Mouse (Mus musculus) skeletal muscle tissue, adult 2 months (tissue): ENCODE measurements around the gene Gm30302.
"Not testable (repeated sequence)": the region's sequence is repeated elsewhere in the genome, so short reads cannot be mapped to it uniquely, and the experiment has no call there.

Experiments
- DNase-seq: peaks from one replicate; pipeline ENCODE4 v3.0.0-alpha.2; 2012; ENCODE audit warnings: low read depth, low spot score

The Gm30302 gene

DNA sequence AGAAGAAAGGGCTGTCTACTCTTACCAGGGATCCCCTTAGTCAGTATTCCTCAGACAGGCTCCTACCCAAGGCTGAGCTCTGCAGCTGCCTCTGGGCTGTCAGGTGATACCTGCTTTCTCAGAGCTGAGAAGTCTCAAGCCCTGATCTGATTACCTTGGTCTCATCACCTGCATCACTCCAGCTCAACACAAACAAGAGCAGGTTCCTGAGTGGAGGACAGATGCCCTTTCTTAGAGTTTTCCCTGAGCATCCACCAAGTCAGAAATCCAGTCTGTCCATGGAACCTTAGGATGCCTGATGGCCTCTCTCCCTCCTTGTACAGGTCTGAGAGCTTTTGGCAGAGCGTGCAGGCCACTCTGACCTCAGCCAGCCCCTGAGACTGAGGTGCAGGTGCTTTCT is at the start of gene Gm30302:
Gene Gm30302, minus strand, starts transcription at position 101 of the 400 bp plus-strand sequence.
- no peak for DNase-seq

DNA sequence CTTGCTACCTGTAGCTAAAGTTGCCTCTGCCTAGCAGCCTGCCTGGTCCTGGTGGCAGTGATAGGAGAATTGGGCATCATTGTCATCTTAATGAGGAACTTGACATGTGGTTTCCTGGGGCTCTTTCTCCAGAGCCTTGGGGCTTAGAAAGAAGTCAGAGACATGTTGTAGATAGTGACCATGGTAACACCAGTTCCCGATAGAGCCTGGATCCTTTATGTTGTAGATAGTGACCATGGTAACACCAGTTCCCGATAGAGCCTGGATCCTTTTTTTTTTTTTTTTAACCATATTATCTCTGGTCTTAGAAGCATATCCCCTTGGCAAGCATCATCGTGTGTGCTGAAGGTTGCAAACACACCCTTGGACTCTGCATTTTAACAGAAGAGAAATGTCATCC is 48.0 kb upstream of the Gm30302 start:
- no peak for DNase-seq

- DNase-seq, result no peak
Measured at GRCm38 (mm10) chr13:49846141-49846540, 47.3 kb upstream of the Gm30302 start.

GRCm38 (mm10) chr13:49845663-49846062 is 46.9 kb upstream of the Gm30302 start:
- DNase-seq, result no peak

DNA sequence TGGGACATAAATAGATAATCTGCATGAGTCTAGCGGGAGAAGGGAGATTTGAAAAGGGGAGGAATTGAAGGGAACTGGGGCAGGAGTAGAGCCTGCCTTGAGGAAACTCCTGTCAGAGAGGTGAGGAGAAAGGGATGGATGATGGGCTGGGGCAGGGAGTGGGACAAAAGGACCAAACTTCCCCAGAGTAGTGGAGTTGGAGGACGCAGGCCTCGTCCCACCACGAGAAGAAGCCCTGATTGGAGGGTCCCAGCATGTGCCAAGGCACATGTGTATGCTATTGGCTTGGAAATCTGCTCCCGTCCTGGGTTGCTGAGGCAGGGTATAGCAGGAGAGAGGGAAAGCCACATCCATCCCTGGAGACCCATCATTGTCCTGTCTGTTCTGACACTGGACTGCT is 45.3 kb upstream of the Gm30302 start:
- DNase-seq, result no peak

- DNase-seq, result no peak
Measured at GRCm38 (mm10) chr13:49841186-49841585, 42.4 kb upstream of the Gm30302 start.

GRCm38 (mm10) chr13:49830355-49830754 is 31.6 kb upstream of the Gm30302 start:
- DNase-seq, result no peak

DNA sequence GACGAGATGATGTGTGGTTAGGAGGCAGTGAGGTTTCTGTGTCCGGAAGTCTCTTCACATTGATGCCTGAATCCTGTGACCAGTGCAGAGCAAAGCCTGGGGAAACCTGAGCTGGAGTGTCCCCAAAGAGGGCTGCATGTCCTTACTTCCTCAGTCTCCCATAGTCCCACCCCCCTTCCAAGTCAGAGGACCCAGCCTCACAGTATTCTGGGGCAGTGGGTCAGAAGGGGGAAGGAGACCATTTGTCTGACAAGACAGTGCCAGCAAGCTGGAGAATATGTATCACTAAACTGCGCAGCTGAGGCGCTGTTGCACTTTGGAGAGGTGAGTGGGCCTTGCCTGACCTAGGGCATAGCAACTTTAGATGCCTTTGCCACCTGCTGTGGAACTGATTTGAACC is 26.5 kb upstream of the Gm30302 start:
- no peak for DNase-seq

- no peak for DNase-seq
Measured at GRCm38 (mm10) chr13:49814958-49815357, 16.2 kb upstream of the Gm30302 start.

DNA sequence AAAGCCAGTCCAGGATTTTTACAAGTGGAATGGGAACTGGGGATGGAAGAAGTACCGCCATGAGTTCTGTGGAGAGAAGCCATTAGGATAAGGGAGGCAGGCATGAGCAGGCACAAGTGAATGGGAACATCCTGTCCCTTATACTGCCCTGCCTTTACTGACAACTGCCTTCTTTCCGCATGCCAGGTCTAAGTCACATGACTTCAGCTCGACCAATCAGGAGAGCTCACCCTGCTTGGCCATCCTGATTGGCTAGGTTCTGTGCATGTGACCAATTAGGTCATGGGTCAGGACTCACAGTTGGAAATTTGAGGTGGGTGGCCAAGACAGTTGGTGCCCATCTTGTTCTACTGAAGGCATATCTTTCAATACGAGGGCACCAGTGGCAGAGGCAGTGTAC is 15.6 kb upstream of the Gm30302 start:
- DNase-seq, result no peak

GRCm38 (mm10) chr13:49807146-49807545 is 8.3 kb upstream of the Gm30302 start:
- DNase-seq, result no peak

- DNase-seq, result no peak
Measured at GRCm38 (mm10) chr13:49788563-49789393, 10.0 kb downstream of the Gm30302 start.

- DNase-seq, result no peak
Measured at GRCm38 (mm10) chr13:49783899-49784298, 14.9 kb downstream of the Gm30302 start.

DNA sequence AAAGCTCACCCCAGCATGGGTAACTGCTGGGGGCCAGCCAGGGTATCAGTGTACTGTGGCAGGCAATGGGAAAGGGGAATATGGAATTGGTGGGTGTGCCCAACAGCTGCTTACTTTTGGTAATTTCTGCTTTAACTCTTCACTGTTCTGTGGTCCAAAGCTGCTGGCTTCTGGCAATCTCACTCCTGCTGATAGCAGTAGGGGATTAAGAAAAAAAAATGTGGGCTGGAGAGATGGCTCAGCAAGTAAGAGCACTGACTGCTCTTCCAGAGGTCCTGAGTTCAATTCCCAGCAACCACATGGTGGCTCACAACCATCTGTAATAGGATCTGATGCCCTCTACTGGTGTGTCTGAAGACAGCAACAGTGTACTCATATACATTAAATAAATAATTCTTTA is 27.3 kb downstream of the Gm30302 start:
- DNase-seq, result not testable (repeated sequence)

DNA sequence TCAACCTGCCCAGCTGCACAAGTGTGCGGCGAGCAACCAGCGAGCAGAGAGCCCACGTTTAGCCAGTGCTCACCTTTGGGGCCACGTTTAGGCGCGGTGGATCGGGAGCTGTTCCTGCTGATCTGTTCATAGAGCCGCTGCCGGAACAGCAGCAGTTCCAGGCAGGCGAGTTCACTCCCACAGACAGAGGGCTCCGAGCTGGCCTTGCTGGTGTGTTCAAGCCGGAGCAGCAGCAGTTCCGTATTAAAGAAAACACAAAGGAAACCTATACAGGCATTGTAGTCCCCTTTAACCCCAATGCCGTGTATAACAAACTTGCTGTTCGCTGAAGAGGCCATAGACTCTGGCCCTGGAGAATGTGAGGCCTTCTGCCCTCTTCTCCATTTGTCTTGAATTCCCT is 29.7 kb downstream of the Gm30302 start:
- no peak for DNase-seq

- no peak for DNase-seq
Measured at GRCm38 (mm10) chr13:49768048-49768447, 30.8 kb downstream of the Gm30302 start.

- no peak for DNase-seq
Measured at GRCm38 (mm10) chr13:49766269-49766668, 32.5 kb downstream of the Gm30302 start.

DNA sequence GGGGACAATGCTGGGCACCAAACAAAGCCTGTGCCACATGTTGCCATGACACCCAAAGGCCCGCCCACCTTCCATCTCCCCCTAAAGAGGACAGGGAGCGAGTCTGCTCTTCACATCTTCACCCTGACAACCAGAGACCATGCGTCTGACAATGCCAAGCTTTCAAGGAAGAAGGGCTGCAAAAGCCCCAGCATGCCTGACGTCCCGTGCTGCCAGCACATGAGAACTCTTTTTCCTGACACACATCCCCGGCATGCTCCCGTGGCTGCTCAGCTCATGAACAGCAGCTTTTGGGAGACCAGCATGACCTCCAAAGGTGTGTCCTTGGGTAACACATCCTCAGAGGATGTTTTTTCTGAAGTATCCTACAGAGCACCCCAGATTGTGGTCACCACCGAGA is 33.5 kb downstream of the Gm30302 start:
- no peak for DNase-seq

DNA sequence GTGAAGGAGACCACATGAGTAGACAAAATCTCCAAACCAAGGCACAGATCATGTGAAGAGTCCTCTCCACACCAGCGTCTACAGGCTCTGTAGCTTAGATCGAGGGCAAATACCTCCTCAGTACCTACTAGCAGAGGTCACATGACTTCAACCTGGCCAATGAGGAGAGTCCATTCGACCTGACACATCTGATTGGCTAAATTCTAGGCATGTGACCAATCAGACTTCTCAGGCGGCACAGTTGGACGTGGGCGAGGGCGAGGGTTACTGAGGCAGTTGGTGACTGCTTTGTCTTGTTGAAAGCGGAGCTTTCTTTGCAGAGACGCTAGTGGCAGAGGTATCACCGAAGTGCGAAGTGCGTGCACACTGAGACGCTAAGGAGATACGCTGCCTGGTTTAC is 36.6 kb downstream of the Gm30302 start:
- DNase-seq, result no peak

GRCm38 (mm10) chr13:49760675-49761074 is 38.1 kb downstream of the Gm30302 start:
- DNase-seq, result no peak

- DNase-seq, result no peak
Measured at GRCm38 (mm10) chr13:49757966-49758365, 40.8 kb downstream of the Gm30302 start.

DNA sequence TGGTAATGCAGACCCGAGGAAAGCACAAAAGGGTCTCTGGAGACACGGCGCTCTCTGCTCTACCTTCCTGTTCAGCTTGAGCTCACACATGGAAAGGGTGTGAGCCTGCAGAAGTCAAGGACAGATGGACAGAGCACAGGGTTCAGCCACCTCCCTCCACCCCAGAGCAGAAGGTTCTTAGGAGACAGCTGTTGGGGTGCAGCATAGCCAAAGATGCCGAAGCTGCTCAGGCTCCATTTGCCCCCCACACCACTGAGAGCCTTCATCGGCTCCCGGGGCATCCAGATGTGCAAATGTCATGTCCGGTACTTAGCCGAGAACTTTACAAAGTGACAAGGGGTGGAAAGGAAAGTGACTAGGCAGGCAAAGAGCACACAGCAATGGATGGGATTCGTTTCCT is 42.2 kb downstream of the Gm30302 start:
- DNase-seq, result no peak

DNA sequence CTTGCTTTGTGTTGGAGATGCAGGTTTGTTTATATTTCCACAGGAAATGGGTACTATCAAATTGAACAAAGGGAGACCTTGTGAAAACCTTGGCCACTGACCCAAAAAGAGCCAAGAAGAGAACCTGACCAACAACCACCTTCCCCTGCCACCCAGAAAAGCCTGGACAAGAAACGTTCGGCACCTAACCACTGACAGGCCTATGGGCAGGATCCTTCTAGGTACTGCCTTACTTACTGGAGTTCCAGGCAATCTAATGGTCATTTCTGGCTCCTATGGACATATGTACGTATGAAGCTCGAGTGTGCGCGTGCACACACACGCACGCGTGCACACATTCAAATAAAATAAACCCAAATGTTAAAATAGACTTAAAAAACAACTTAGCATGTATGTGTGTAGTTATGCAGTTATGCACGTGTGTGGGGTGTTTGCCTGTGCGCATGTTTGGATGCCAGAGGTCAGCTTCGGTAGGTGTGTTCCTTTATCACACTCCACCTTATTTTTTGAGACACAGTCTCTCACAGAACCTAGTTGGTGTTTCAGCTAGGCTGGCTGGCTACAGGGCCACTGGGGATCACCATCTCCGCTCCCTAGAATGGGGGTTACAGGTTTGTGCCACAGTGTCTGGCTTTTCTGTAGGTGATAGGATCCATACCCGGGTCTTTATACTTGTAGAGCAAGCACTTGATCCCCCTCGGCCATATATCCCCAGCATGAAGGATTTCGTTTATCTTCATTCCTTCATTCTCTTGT is 57.3 kb downstream of the Gm30302 start:
- DNase-seq, result no peak
